Mouse (Mus musculus) G1E (cell line): ENCODE results near the gene Mprip.

Experiments
- CTCF ChIP-seq: IDR thresholded peaks from 2 replicates; pipeline ENCODE4 v1.5.1; 2012; ENCODE audit warnings: low read depth, low read length, inconsistent platforms, mixed read lengths
- POLR2AphosphoS5 ChIP-seq: IDR thresholded peaks from 2 replicates; pipeline ENCODE4 v1.6.1; 2012; ENCODE audit warnings: low read depth, low read length, inconsistent platforms; ENCODE audit not compliant: insufficient replicate concordance
- TAL1 ChIP-seq: conservative IDR thresholded peaks from 2 replicates; pipeline ENCODE4 v1.6.1; 2012; ENCODE audit warnings: low read depth, low read length, inconsistent platforms, mixed read lengths

DNA sequence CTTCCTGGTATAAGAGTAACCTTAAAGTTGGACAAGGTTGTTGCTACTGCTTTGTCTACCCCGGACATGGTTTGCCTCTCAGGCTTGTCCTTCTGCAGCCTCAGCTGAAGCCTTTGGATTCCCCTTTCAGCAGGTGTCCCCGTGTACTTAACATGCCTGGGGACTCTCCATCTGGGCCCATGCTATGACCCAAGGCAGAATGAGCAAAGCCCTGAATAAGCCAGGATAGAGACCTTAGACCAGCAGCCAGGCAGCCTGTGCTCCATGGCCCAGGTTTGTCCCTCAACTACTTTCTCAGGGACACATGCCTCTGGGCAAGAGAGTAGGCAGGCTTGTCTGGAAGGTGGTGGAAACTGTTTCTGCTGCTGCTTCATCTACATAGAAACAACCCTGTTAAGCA is 82.2 kb downstream of the Mprip start:
- no peak for TF ChIP-seq CTCF
- TF ChIP-seq POLR2AphosphoS5 = no peak
- TF ChIP-seq TAL1 = no peak
